Mouse (Mus musculus) liver, adult 2 months (tissue): ENCODE results near the gene Lpin3. TPM values are rescaled to one million over a fixed set of nuclear protein-coding genes. Genes with fewer than 3 reads are reported as not detected.

Experiments
- DNase-seq: peaks from one replicate; pipeline ENCODE4 v3.0.0-alpha.2; 2011; ENCODE audit warnings: low read depth, low spot score; ENCODE audit errors: extremely low read depth
- H3K27ac ChIP-seq: fragments of 200-500 bp; replicated peaks from 2 replicates; pipeline ENCODE4 v1.5.1; 2012; ENCODE audit warnings: low read depth, mild to moderate bottlenecking, control low read depth, inconsistent platforms, low read length; ENCODE audit not compliant: insufficient read depth
- H3K27me3 ChIP-seq: fragments of 200-500 bp; 2 replicates; pipeline ENCODE4 v1.6.1; 2012; ENCODE audit warnings: mild to moderate bottlenecking, moderate library complexity, low read length, inconsistent platforms; ENCODE audit not compliant: control insufficient read depth, insufficient read depth
- H3K36me3 ChIP-seq: fragments of 200-500 bp; 2 replicates; pipeline ENCODE4 v1.6.1; 2012; ENCODE audit warnings: low read length, inconsistent platforms; ENCODE audit not compliant: control insufficient read depth, insufficient read depth
- H3K4me1 ChIP-seq: fragments of 200-500 bp; 2 replicates; pipeline ENCODE4 v1.6.1; 2011; ENCODE audit warnings: low read length; ENCODE audit not compliant: control insufficient read depth, insufficient read depth
- H3K4me3 ChIP-seq: fragments of 200-500 bp; 2 replicates; pipeline ENCODE4 v1.5.1; 2011; ENCODE audit warnings: low read depth, mild to moderate bottlenecking, control low read depth, low read length, moderate library complexity; ENCODE audit not compliant: insufficient read depth
- H3K79me2 ChIP-seq: fragments of 200-500 bp; 2 replicates; pipeline ENCODE4 v1.6.1; 2012; ENCODE audit warnings: inconsistent platforms, mild to moderate bottlenecking, low read length, moderate library complexity; ENCODE audit not compliant: control insufficient read depth, insufficient read depth
- H3K9ac ChIP-seq: fragments of 200-500 bp; 2 replicates; pipeline ENCODE4 v1.6.1; 2012; ENCODE audit warnings: low read depth, mild to moderate bottlenecking, control low read depth, inconsistent platforms, low read length
- CTCF ChIP-seq: fragments of 200-500 bp; IDR thresholded peaks from 2 replicates; pipeline ENCODE4 v1.5.1; 2011; ENCODE audit warnings: low read depth, low read length, control low read depth
- POLR2A ChIP-seq: fragments of 200-500 bp; IDR thresholded peaks from 2 replicates; pipeline ENCODE4 v1.6.1; 2011; ENCODE audit warnings: low read length, control low read depth; ENCODE audit not compliant: insufficient read depth; ENCODE audit errors: extremely low read depth
- WGBS: fragments of 180-500 bp; shearing (Covaris S2); methylation state at CpG from one replicate; pipeline ENCODE4 v1.1.7; 2018; 5-methylcytosine and 5-hydroxymethylcytosine counted together
- polyA plus RNA-seq: library from polyadenylated mRNA; depleted of rRNA; stranded (reverse); fragments of >200 nt; gene quantifications from 2 replicates; pipeline ENCODE4 v1.2.3, GENCODE M21; 2012
- total RNA-seq: library from RNA; depleted of rRNA; stranded (reverse); fragments of >200 nt; gene quantifications from 2 replicates; pipeline ENCODE4 v1.2.3, GENCODE M21; 2014

The Lpin3 gene
- total and polyA plus RNA-seq, 2 experiments: 3.6 to 4.0 TPM

DNA sequence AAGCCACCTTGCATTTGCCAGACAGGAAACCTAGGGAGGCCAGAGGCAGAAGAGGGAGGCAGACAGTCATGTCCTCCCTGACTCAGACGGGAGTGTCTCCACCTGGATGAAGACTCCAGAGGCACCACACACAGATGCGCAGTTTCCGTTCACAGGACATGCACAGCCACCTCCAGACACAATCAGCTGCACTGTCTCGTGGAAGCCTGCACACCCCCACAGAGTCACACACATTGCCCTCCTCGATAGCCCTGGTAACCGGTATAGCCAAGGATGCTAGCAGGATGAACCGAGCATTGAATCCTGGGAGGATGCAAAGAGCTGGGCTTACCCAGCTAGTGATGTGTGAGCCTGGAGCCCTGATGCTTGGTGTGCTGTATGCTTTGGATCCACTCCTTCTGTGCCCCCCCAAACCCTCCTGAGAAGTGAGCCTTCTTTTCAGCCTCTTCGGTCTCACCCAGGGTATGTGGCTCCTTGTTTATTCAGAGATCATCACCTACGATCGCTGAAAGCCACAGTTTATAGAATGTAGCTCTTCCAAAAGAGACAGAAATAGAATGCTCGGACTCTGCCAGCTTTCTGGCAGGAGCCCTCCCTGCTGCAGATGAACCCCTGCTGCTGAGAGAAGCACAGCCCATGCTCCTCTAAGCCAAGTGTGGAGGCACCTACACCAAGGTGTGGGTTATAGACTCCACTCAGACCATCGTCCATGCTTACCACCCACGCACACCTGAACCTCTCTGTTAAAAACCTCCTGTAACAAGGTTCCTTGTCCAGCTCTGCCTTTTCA lies 35.5 kb downstream of the Lpin3 start:
- TF ChIP-seq CTCF: no peak
- TF ChIP-seq POLR2A: no peak
- Histone ChIP-seq H3K79me2 (no peaks in the 10 kb centered on the region), H3K4me3 (no peak overlapping the region), H3K27ac (no peak overlapping the region), H3K27me3 (peaks cover 8% of the 10 kb centered on the region), H3K9ac (no peak overlapping the region), H3K36me3 (no peaks in the 10 kb centered on the region), H3K4me1 (no peaks in the 10 kb centered on the region)
- WGBS: 72% methylated on average over 13 of the region's 13 CpGs
- no peak for DNase-seq

DNA sequence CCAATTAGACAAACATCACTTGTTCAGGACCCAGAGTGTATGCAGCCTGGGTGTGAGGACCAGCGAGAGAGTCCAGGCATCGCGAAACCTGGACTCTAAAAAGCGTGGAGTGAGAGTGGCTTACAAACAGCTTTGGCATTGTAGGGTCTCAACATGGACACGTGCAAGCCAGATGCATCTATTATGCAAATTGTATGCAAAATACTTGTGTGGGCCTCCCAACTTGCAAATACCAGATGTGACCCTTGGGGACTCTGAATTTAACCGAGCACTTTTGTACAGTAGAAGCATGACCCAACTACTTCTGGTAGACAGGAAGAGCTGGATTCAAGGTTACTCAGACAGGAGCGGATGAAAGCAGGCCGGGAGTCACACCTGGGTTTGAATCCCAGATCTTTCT lies 36.2 kb downstream of the Lpin3 start:
- no peaks in the 10 kb centered on the region for H3K4me1 ChIP-seq
- H3K27ac ChIP-seq: no peak overlapping the region
- DNase-seq: no peak
- 80% methylated on average over 8 of the region's 8 CpGs for WGBS
- no peaks in the 10 kb centered on the region for H3K36me3 ChIP-seq
- H3K4me3 ChIP-seq: no peak overlapping the region
- H3K9ac ChIP-seq: no peak overlapping the region
- TF ChIP-seq POLR2A: no peak
- no peak for TF ChIP-seq CTCF
- peaks cover 4% of the 10 kb centered on the region for H3K27me3 ChIP-seq
- H3K79me2 ChIP-seq: no peaks in the 10 kb centered on the region

DNA sequence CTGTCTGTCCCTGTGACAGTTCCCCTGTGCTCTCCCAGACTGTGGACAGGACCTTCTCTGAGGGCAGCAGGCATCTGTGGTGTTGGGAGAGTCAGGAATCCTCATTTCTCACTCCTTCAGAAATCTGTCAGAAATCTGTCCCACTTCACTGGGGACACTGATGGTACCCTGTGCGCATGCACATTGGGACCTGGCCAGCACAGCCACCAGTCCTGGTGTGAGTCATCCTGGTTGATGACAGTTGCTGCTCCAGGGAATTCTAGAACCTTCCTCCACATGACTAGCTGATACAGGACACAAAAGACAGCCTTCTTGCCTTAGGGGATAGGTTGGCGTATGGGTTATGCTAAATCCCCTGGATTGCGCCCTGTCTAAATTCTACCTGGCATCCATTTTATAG lies 36.8 kb downstream of the Lpin3 start:
- no peak for TF ChIP-seq POLR2A
- TF ChIP-seq CTCF: no peak
- no peak for DNase-seq
- 86% methylated on average over 3 of the region's 3 CpGs for WGBS

DNA sequence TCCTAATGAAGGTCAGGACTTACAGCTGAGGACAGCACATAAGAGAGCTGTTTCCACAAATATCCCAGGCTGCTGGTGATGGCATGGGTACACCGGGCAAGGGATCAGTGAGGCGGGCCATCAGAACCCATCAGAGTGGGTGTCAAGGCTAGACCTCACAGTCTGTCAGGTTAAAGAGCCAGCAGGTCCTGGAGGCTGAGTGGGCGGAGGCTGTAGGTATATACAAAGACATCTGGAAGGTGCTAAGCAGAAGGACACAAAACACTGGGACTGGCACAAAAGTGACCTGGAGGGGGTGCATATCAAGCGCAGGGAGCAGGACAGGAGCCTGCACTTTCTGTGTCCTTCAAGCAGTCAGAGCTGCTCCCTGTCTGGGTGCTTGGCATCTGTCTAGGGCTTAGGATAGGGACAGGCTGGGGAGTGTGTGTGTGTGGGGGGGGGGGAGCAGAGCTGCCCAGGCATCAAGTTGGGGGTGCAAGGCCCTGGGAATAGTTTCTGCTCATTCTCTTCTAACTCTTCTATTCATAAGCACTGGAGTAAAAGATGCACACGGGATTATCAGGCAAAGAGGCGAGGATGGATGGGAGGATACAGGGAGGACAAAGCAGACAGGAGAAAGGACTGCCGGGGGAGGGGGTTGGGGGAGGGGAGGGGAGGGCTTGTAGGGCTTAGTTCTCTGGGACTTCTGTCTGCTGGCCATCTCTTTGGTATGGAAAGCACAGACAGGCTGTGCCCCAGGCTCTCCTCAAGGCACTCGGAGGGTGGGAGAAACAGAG lies 37.9 kb downstream of the Lpin3 start:
- Histone ChIP-seq H3K27ac (no peak overlapping the region), H3K4me3 (no peak overlapping the region), H3K79me2 (no peaks in the 10 kb centered on the region), H3K4me1 (no peaks in the 10 kb centered on the region), H3K27me3 (no peaks in the 10 kb centered on the region), H3K36me3 (no peaks in the 10 kb centered on the region), H3K9ac (no peak overlapping the region)
- no peak for DNase-seq
- TF ChIP-seq POLR2A (no peak), CTCF (no peak)
- WGBS: 71% methylated on average over 8 of the region's 8 CpGs

More for the DNA sequence above, 36.8 kb downstream of the Lpin3 start:
- Histone ChIP-seq H3K9ac (no peak overlapping the region), H3K27me3 (no peaks in the 10 kb centered on the region; the same call in 1 of the 2 replicates), H3K27ac (no peak overlapping the region), H3K4me3 (no peak overlapping the region), H3K79me2 (no peaks in the 10 kb centered on the region), H3K4me1 (no peaks in the 10 kb centered on the region), H3K36me3 (no peaks in the 10 kb centered on the region)

DNA sequence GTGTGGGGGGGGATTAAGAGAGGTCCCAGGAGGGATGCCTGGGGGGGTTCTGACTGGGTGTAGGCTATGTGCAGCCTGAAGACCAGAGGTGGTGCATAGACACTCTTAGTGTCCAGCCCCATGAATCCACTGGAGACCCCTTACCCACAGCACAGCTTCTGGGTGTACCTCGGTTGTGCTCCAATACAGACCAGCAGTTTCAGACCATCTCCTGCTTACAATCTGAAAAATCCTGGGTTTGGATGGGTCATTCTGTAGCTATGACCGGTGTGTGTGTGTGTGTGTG lies 38.4 kb downstream of the Lpin3 start:
- DNase-seq: no peak
- H3K36me3 ChIP-seq: no peaks in the 10 kb centered on the region
- H3K79me2 ChIP-seq: no peaks in the 10 kb centered on the region
- no peaks in the 10 kb centered on the region for H3K27me3 ChIP-seq
- no peak for TF ChIP-seq POLR2A
- no peak for TF ChIP-seq CTCF
- H3K9ac ChIP-seq: no peak overlapping the region
- WGBS: 82% methylated on average over 2 of the region's 2 CpGs
- H3K4me3 ChIP-seq: no peak overlapping the region
- no peaks in the 10 kb centered on the region for H3K4me1 ChIP-seq
- H3K27ac ChIP-seq: no peak overlapping the region

DNA sequence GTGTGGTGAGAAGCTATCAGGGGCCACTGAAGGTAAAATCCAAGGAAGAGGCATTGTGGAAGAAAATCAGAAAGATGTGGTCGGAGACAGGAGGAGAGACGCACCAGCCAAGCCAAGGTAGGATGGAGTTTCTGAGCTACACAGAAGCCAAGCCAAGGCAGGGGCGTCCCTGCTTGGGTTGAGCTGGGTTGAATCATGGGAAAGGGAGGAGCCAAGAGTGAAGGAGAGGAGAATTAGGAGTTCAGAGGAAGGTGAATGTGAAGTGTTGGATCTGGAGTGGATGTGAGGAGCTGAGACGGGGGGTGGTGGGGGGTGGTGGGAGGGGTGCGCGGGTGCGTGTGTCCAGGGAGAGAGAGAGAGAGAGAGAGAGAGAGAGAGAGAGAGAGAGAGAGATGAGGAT lies 40.8 kb downstream of the Lpin3 start:
- Histone ChIP-seq H3K4me3 (no peak overlapping the region), H3K9ac (no peak overlapping the region), H3K27me3 (no peaks in the 10 kb centered on the region), H3K27ac (no peak overlapping the region), H3K4me1 (no peaks in the 10 kb centered on the region), H3K79me2 (no peaks in the 10 kb centered on the region), H3K36me3 (no peaks in the 10 kb centered on the region)
- TF ChIP-seq POLR2A (no peak), CTCF (no peak)
- no peak for DNase-seq
- 78% methylated on average over 4 of the region's 7 CpGs for WGBS
